In genomic region chr5:74147631-74148030, GRCm38 (mm10) we compare ENCODE assay signal across 19 mouse cellular contexts. TPM values are rescaled to one million over a fixed set of nuclear protein-coding genes. Genes with fewer than 3 reads are reported as not detected.
A peak's percentile ranks its signal among the peaks of the same experiment; 100 is the strongest.
DNase-seq lines count a peak whose midpoint lies in the region; ATAC-seq and TF ChIP-seq lines count a peak whose summit lies in the region.
"Had no signal": no experiment of that assay in that cellular context is flagged by ENCODE, and none has a peak within 500 bp of the region (broad histone marks: within the 10 kb centered on the region; RNA-seq: fewer than 3 reads in every experiment).

No protein-coding gene starts in this region.

- 33% methylated on average over 10 of the region's 10 CpGs for whole genome bisulfite sequencing in heart, embryonic 11.5 days (ENCODE audit: insufficient replicate concordance)

- intact Hi-C loops in gastrocnemius, adult 2 months (cut with DNase I), result loop anchor here (5.0 kb wide), 3 partner anchors 45 to 105 kb away; no protein-coding TSS in a partner anchor
- intact Hi-C loops in gastrocnemius, postnatal 14 days (cut with DNase I; ENCODE audit: low total_unique reads), result no loop called here
- intact Hi-C loops in heart, postnatal 14 days (cut with DNase I), result loop anchor here (5.0 kb wide), 1 partner anchor 50 kb away; the partner anchor contains the start of gene Rasl11b
- intact Hi-C loops in left cerebral cortex, postnatal 4 days (cut with DNase I), result no loop called here

- no peak for TF ChIP-seq CTCF in gastrocnemius, adult 2 months (IDR thresholded peaks at IDR 0.05)
- TF ChIP-seq CTCF in embryonic fibroblast, embryonic 13.5 days (IDR thresholded peaks at IDR 0.05; ENCODE audit: borderline replicate concordance, insufficient read depth, low read length), result no peak

- no peaks in the 10 kb centered on the region for H3K27me3 ChIP-seq in heart, embryonic 11.5 days (ENCODE audit: control insufficient read depth, insufficient read depth, low read length)
- H3K27me3 ChIP-seq: embryonic facial prominence, embryonic 12.5 days; hindbrain, embryonic 15.5 days; liver, embryonic 15.5 days; midbrain, embryonic 13.5 days; Patski had no signal

- peak overlapping the region; percentile 57 for H3K27ac ChIP-seq in gastrocnemius, adult 2 months
- peak overlapping the region; percentile 51 for H3K27ac ChIP-seq in embryonic fibroblast, embryonic 13.5 days (ENCODE audit: insufficient read depth, low read length)
- peak overlapping the region; percentile 94 for H3K27ac ChIP-seq in heart, embryonic 11.5 days (ENCODE audit: low read depth, low read length)
- H3K27ac ChIP-seq: embryonic facial prominence, embryonic 12.5 days; hindbrain, embryonic 15.5 days; liver, embryonic 15.5 days; midbrain, embryonic 13.5 days had no signal

- peak overlapping the region; percentile 39 for H3K4me2 ChIP-seq in heart, embryonic 11.5 days
- H3K4me2 ChIP-seq: embryonic facial prominence, embryonic 12.5 days; hindbrain, embryonic 15.5 days; liver, embryonic 15.5 days; midbrain, embryonic 13.5 days had no signal

- peak overlapping the region; percentile 64; the same call in 1 of the 2 replicates for H3K9ac ChIP-seq in heart, embryonic 11.5 days (ENCODE audit: low read depth, low read length)
- H3K9ac ChIP-seq: embryonic facial prominence, embryonic 12.5 days; hindbrain, embryonic 15.5 days; liver, embryonic 15.5 days; midbrain, embryonic 13.5 days had no signal

- H3K4me3 ChIP-seq in gastrocnemius, adult 2 months, result peak overlapping the region; percentile 1; the same call in 1 of the 2 replicates
- H3K4me3 ChIP-seq in embryonic fibroblast, embryonic 13.5 days (ENCODE audit: insufficient read depth, low read length), result no peak overlapping the region
- H3K4me3 ChIP-seq in heart, embryonic 11.5 days (ENCODE audit: low read depth, low read length), result no peak overlapping the region
- H3K4me3 ChIP-seq: embryonic facial prominence, embryonic 12.5 days; hindbrain, embryonic 15.5 days; liver, embryonic 15.5 days; midbrain, embryonic 13.5 days had no signal

- peak; percentile 35 for DNase-seq in gastrocnemius, adult 2 months
- DNase-seq in gastrocnemius, postnatal 14 days, result no peak
- DNase-seq in heart, postnatal 14 days, result peak; percentile 25 to 33
- no peak for DNase-seq in urinary bladder, postnatal 14 days (ENCODE audit: low spot score)
- no peak for DNase-seq in left cerebral cortex, postnatal 4 days
- DNase-seq: cerebellum, adult 8-10 months; gastrocnemius, postnatal 36 days; kidney, adult 2 months; kidney, postnatal 14 days; right cerebral cortex, postnatal 4 days; thymus, adult 18-20 months had no signal

- H3K36me3 ChIP-seq in heart, embryonic 11.5 days (ENCODE audit: control insufficient read depth, insufficient read depth, low read length), result no peaks in the 10 kb centered on the region
- H3K36me3 ChIP-seq: embryonic facial prominence, embryonic 12.5 days; hindbrain, embryonic 15.5 days; liver, embryonic 15.5 days; midbrain, embryonic 13.5 days had no signal

- TF ChIP-seq POLR2A in embryonic fibroblast, embryonic 13.5 days (IDR thresholded peaks at IDR 0.05; ENCODE audit: low read depth, low read length), result no peak

- H3K4me1 ChIP-seq in embryonic fibroblast, embryonic 13.5 days (ENCODE audit: control insufficient read depth, insufficient read depth, low read length), result peaks cover 3% of the 10 kb centered on the region; the same call in 1 of the 2 replicates
- H3K4me1 ChIP-seq in heart, embryonic 11.5 days (ENCODE audit: control insufficient read depth, insufficient read depth, low read length), result peaks cover 47% of the 10 kb centered on the region
- H3K4me1 ChIP-seq: embryonic facial prominence, embryonic 12.5 days; hindbrain, embryonic 15.5 days; midbrain, embryonic 13.5 days had no signal

- no peaks in the 10 kb centered on the region for H3K9me3 ChIP-seq in heart, embryonic 11.5 days (replicated peaks; ENCODE audit: control insufficient read depth, low read length)
- H3K9me3 ChIP-seq: embryonic facial prominence, embryonic 12.5 days; hindbrain, embryonic 15.5 days; liver, embryonic 15.5 days; midbrain, embryonic 13.5 days had no signal

- peak; percentile 50 for ATAC-seq in heart, embryonic 11.5 days (replicated peaks; ENCODE audit: insufficient number of reproducible peaks, low FRiP score, low TSS enrichment)
- ATAC-seq: activated CD4-positive, CD25-positive, alpha-beta regulatory T cell, adult 4 months; midbrain, embryonic 13.5 days; Patski had no signal

RNA-seq across cellular contexts. Expression of gene Rasl11b, which starts 47.5 kb away (rescaled TPM):
- total RNA-seq in gastrocnemius, adult 2 months (2021), result 1 to 10 TPM; 2.0 to 5.4 TPM
- total RNA-seq in gastrocnemius, postnatal 14 days (2021), result 1 to 10 TPM; 4.1 to 5.3 TPM
- polyA plus RNA-seq in embryonic fibroblast, embryonic 13.5 days (2011; ENCODE audit: insufficient read length, low read depth, missing spikeins), result 13.9 and 22.0 TPM in 2 replicates
- 75.9 and 87.0 TPM in 2 replicates for polyA plus RNA-seq in heart, embryonic 11.5 days (2014; fragmentation: Nextera tagmentation; extraction: Ambion mirVana)
- total RNA-seq in heart, postnatal 14 days (2021), result 10 to 100 TPM; 27.7 to 33.0 TPM
- total RNA-seq in left cerebral cortex, postnatal 4 days (2021), result 10 to 100 TPM; 42.7 to 50.6 TPM

Comparison
In these comparisons a context has a peak if more than half of its experiments do, and no peak if none do; other contexts are left out.
1. DNase-seq: peak in gastrocnemius, adult 2 months (single experiment) and heart, postnatal 14 days (2 of 2); none in gastrocnemius, postnatal 14 days (single experiment), urinary bladder, postnatal 14 days (single experiment) and left cerebral cortex, postnatal 4 days (single experiment).
2. intact Hi-C loops: an anchor here in gastrocnemius, adult 2 months (5.0 kb wide) and heart, postnatal 14 days (5.0 kb wide); none called in gastrocnemius, postnatal 14 days and left cerebral cortex, postnatal 4 days.
3. RNA of gene Rasl11b, which starts 47.5 kb away (total RNA-seq): 42.7 to 50.6 TPM in left cerebral cortex, postnatal 4 days and 27.7 to 33.0 TPM in heart, postnatal 14 days; 2.0 to 5.4 TPM in gastrocnemius, adult 2 months and 4.1 to 5.3 TPM in gastrocnemius, postnatal 14 days; every median in the first group is over 4 times any median in the second.
4. Peak in every context shown above with its lines, with median percentiles within 50 percentile points of each other: H3K27ac ChIP-seq.